Mouse (Mus musculus) forebrain, embryonic 11.5 days (tissue): Measurements from ENCODE around the gene Lrit3. TPM values are rescaled to one million over a fixed set of nuclear protein-coding genes. Genes with fewer than 3 reads are reported as not detected.

Experiments
- ATAC-seq: fragments of 200-750 bp; cut with Nextera tagmentation; replicated peaks from 2 replicates; pipeline ENCODE4 v1.8.0; 2017; ENCODE audit warnings: moderate TSS enrichment; ENCODE audit not compliant: low FRiP score
- DNase-seq: peaks from one replicate; pipeline ENCODE4 v3.0.0-alpha.2; 2017; ENCODE audit warnings: low spot score
- H3K27ac ChIP-seq: fragments of 300-500 bp; sonication (generic); 2 replicates; pipeline ENCODE4 v1.5.1; 2014; ENCODE audit warnings: low read depth, low read length
- H3K27me3 ChIP-seq: fragments of 300-500 bp; sonication (generic); 2 replicates; pipeline ENCODE4 v1.6.1; 2014; ENCODE audit warnings: mild to moderate bottlenecking, low read length, mixed read lengths; ENCODE audit not compliant: control insufficient read depth, insufficient read depth
- H3K36me3 ChIP-seq: fragments of 300-500 bp; sonication (generic); 2 replicates; pipeline ENCODE4 v1.6.1; 2014; ENCODE audit warnings: mild to moderate bottlenecking, low read length, moderate library complexity, mixed read lengths; ENCODE audit not compliant: control insufficient read depth, insufficient read depth
- H3K4me1 ChIP-seq: fragments of 300-500 bp; sonication (generic); replicated peaks from 2 replicates; pipeline ENCODE4 v1.6.1; 2014; ENCODE audit warnings: low read length, mixed read lengths; ENCODE audit not compliant: control insufficient read depth, insufficient read depth
- H3K4me2 ChIP-seq: fragments of 300-500 bp; sonication (generic); 2 replicates; pipeline ENCODE4 v1.6.1; 2014; ENCODE audit warnings: low read depth, mild to moderate bottlenecking, low read length, moderate library complexity, mixed read lengths; ENCODE audit not compliant: severe bottlenecking
- H3K4me3 ChIP-seq: fragments of 300-500 bp; sonication (generic); 2 replicates; pipeline ENCODE4 v1.5.1; 2014; ENCODE audit warnings: low read depth, low read length
- H3K9ac ChIP-seq: fragments of 300-500 bp; sonication (generic); 2 replicates; pipeline ENCODE4 v1.6.1; 2014; ENCODE audit warnings: low read length
- H3K9me3 ChIP-seq: fragments of 300-500 bp; sonication (generic); 2 replicates; pipeline ENCODE4 v1.6.1; 2016; ENCODE audit warnings: low read length, mixed read lengths; ENCODE audit not compliant: control insufficient read depth
- WGBS: fragments of 180-500 bp; shearing (Covaris S2); extraction: QIAGEN DNeasy Blood & Tissue Kit; methylation state at CpG from one replicate; pipeline ENCODE4 v1.1.7; 2014; 5-methylcytosine and 5-hydroxymethylcytosine counted together
- polyA plus RNA-seq: library from polyadenylated mRNA; unstranded; fragments of >200 nt; fragmentation: Nextera tagmentation; extraction: Ambion mirVana; gene quantifications from 2 replicates; pipeline ENCODE4 v1.2.1, GENCODE M21; 2014

Gene Lrit3
- not detected in 2 replicates for polyA plus RNA-seq

- DNase-seq = no peak
- Histone ChIP-seq H3K4me1 (no peaks in the 10 kb centered on the region), H3K36me3 (no peaks in the 10 kb centered on the region), H3K27ac (no peak within 1 kb of the TSS), H3K27me3 (no peaks in the 10 kb centered on the region), H3K4me3 (no peak within 1 kb of the TSS), H3K9me3 (no peaks in the 10 kb centered on the region), H3K9ac (no peak within 1 kb of the TSS), H3K4me2 (no peak within 1 kb of the TSS)
- no peak for ATAC-seq
- 80% methylated on average over 10 of the region's 10 CpGs for WGBS
These were observed at the start of gene Lrit3 for GRCm38 (mm10) chr3:129803765-129804164. TSS of gene Lrit3 (minus strand) at chr3:129804030.

DNA sequence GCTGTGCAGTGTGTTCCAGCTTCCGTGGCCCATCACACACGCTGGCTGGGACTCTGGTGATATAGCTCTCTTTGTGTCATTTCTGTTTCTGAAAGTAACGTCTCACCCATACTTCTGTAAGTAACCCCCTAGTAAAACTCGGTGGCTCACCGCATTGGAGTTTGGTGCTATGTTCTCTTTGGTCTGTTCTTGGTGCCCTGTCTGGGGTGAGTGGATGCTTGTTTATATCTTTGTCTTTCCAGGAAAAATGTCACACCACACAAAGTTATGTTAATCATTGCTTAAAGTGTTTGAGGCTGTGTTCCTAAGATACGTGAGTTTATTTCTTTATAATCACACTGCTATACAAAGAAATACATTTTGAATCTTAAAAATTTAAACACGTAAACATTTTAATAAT, 43.0 kb upstream of the Lrit3 start:
- ATAC-seq = no peak
- Histone ChIP-seq H3K27me3 (no peaks in the 10 kb centered on the region), H3K27ac (no peak overlapping the region), H3K36me3 (no peaks in the 10 kb centered on the region), H3K4me1 (no peaks in the 10 kb centered on the region), H3K4me2 (no peak overlapping the region), H3K4me3 (no peak overlapping the region), H3K9me3 (no peaks in the 10 kb centered on the region), H3K9ac (no peak overlapping the region)
- 86% methylated on average over 7 of the region's 7 CpGs for WGBS
- DNase-seq = no peak

DNA sequence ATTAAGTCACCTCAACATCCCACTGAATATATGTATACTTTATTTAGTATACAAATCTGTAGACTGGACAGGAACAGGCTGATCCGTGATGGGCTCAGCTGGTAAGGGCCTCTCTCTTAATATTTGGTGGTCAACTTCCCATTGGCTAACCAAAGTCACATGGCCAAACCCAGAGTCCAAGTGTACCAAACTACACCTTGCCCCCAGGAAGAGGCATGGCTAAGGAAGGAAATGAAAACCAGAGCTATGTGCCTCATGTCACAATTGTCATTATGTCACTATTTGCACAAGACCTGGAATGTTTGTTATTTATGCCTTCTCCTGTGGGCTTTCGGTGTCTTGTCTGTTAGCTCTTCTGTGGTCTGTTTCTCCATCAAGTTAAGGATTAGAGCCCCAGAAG, 42.0 kb upstream of the Lrit3 start:
- Histone ChIP-seq H3K4me3 (no peak overlapping the region), H3K9me3 (no peaks in the 10 kb centered on the region), H3K27me3 (no peaks in the 10 kb centered on the region), H3K27ac (no peak overlapping the region), H3K4me2 (no peak overlapping the region), H3K4me1 (no peaks in the 10 kb centered on the region), H3K36me3 (no peaks in the 10 kb centered on the region), H3K9ac (no peak overlapping the region)
- 84% methylated on average over 2 of the region's 2 CpGs for WGBS
- ATAC-seq = no peak
- DNase-seq = no peak

DNA sequence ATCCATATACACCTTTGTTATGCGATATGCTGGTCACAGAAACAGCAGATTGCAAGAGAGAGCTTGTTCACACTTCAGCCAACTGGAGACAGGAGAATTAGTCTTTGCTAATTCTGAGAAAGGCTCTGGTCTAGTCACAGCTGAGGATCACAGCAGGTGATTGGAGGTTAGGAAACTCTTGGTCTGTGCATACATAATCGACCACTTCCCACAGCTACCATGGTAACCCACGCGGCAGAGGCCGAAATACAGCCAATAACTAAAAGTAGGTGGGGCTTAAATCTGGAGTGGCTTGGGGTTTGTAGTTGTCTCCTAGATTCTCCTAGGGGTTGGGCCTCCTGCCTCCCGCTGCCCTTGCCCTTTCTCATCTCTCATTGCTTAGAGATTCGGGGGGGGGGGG, 34.2 kb upstream of the Lrit3 start:
- no peak overlapping the region for H3K4me3 ChIP-seq
- DNase-seq = no peak
- no peaks in the 10 kb centered on the region for H3K36me3 ChIP-seq
- no peak overlapping the region for H3K9ac ChIP-seq
- H3K4me2 ChIP-seq = no peak overlapping the region
- H3K27ac ChIP-seq = no peak overlapping the region
- ATAC-seq = no peak; the same call in 1 of the 2 replicates
- no peaks in the 10 kb centered on the region for H3K4me1 ChIP-seq
- H3K9me3 ChIP-seq = no peaks in the 10 kb centered on the region
- H3K27me3 ChIP-seq = no peaks in the 10 kb centered on the region
- WGBS = 55% methylated on average over 7 of the region's 7 CpGs

- DNase-seq = no peak
- Histone ChIP-seq H3K4me2 (no peak overlapping the region), H3K27me3 (no peaks in the 10 kb centered on the region), H3K4me3 (no peak overlapping the region), H3K27ac (no peak overlapping the region), H3K9ac (no peak overlapping the region), H3K4me1 (no peaks in the 10 kb centered on the region), H3K36me3 (no peaks in the 10 kb centered on the region), H3K9me3 (no peaks in the 10 kb centered on the region)
- 89% methylated on average over 6 of the region's 6 CpGs for WGBS
- ATAC-seq = no peak
These were observed 33.1 kb upstream of the Lrit3 start for GRCm38 (mm10) chr3:129836965-129837364.

- 12% methylated on average over 11 of the region's 11 CpGs for WGBS
- no peak overlapping the region for H3K4me2 ChIP-seq
- no peak for DNase-seq
These were observed 32.3 kb upstream of the Lrit3 start for GRCm38 (mm10) chr3:129836051-129836697.

GRCm38 (mm10) chr3:129835388-129835934, 31.6 kb upstream of the Lrit3 start, which contains the start of gene Cfi:
TSS of gene Cfi (plus strand) at chr3:129835884.
- no peaks in the 10 kb centered on the region for H3K27me3 ChIP-seq
- ATAC-seq = no peak

More at GRCm38 (mm10) chr3:129836051-129836697, 32.3 kb upstream of the Lrit3 start:
- H3K4me3 ChIP-seq = no peak overlapping the region
- H3K9ac ChIP-seq = no peak overlapping the region
- no peak for ATAC-seq
- no peak overlapping the region for H3K27ac ChIP-seq
- no peaks in the 10 kb centered on the region for H3K36me3 ChIP-seq
- no peaks in the 10 kb centered on the region for H3K4me1 ChIP-seq
- H3K9me3 ChIP-seq = no peaks in the 10 kb centered on the region
- H3K27me3 ChIP-seq = no peaks in the 10 kb centered on the region

DNA sequence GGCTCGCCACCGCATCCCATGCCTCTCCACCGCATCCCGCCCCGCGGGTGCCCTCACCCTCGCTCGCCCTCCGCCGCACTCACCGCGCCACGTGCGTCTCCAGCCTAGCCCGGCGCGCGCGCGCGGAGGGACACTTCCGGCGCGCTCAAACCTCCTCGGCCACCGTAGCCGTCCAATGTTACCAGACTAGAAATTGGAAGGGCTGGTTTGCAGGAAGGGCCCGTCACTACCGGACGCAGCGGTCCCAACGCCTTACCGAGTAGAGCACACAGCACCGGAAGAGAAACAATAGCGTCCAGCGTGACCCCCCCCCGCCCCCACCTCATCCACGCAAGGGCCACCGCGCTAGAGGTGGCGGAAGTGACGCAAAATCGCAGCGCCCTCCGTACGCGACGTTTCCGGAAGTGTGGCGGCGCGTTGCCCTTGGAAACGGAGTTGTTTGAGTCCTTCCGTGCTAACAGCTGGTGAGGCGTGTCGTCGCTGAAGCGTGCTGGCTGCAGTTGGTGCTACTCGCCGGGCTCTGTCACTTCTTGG, 27.3 kb upstream of the Lrit3 start, which contains the start of gene Gar1:
TSS of gene Gar1 (minus strand) at position 362 of the 534 bp plus-strand sequence.
- DNase-seq (peak; percentile 97), ATAC-seq (peak; percentile 95)
- Histone ChIP-seq H3K36me3 (no peaks in the 10 kb centered on the region; the same call in 1 of the 2 replicates), H3K9me3 (no peaks in the 10 kb centered on the region), H3K27me3 (no peaks in the 10 kb centered on the region), H3K4me3 (peak within 1 kb of the TSS; percentile 88), H3K4me1 (peaks cover 5% of the 10 kb centered on the region; the same call in 1 of the 2 replicates), H3K4me2 (peak within 1 kb of the TSS; percentile 70), H3K9ac (peak within 1 kb of the TSS; percentile 76), H3K27ac (peak within 1 kb of the TSS; percentile 81)
- under 1% methylated on average over 60 of the region's 60 CpGs for WGBS

More at GRCm38 (mm10) chr3:129835388-129835934, 31.6 kb upstream of the Lrit3 start, which contains the start of gene Cfi:
- no peak within 1 kb of the TSS for H3K4me3 ChIP-seq
- H3K4me2 ChIP-seq = no peak within 1 kb of the TSS
- no peaks in the 10 kb centered on the region for H3K9me3 ChIP-seq
- H3K27ac ChIP-seq = no peak within 1 kb of the TSS
- no peaks in the 10 kb centered on the region for H3K4me1 ChIP-seq
- 72% methylated on average over 6 of the region's 6 CpGs for WGBS
- H3K36me3 ChIP-seq = no peaks in the 10 kb centered on the region
- H3K9ac ChIP-seq = no peak within 1 kb of the TSS
- DNase-seq = no peak
